Mouse (Mus musculus) small intestine, adult 2 months (tissue): ENCODE results near the gene Galnt9.

Experiments
- CTCF ChIP-seq: fragments of 200-500 bp; IDR thresholded peaks from 2 replicates; pipeline ENCODE4 v1.5.1; 2012; ENCODE audit warnings: low read depth, mild to moderate bottlenecking, control low read depth, inconsistent platforms, low read length, moderate library complexity, mixed read lengths; ENCODE audit not compliant: insufficient replicate concordance, insufficient read length; ENCODE audit errors: extremely low read depth
- POLR2A ChIP-seq: fragments of 200-500 bp; IDR thresholded peaks from 2 replicates; pipeline ENCODE4 v1.6.1; 2012; ENCODE audit warnings: low read depth, mild to moderate bottlenecking, control low read depth, inconsistent platforms, low read length, moderate library complexity

DNA sequence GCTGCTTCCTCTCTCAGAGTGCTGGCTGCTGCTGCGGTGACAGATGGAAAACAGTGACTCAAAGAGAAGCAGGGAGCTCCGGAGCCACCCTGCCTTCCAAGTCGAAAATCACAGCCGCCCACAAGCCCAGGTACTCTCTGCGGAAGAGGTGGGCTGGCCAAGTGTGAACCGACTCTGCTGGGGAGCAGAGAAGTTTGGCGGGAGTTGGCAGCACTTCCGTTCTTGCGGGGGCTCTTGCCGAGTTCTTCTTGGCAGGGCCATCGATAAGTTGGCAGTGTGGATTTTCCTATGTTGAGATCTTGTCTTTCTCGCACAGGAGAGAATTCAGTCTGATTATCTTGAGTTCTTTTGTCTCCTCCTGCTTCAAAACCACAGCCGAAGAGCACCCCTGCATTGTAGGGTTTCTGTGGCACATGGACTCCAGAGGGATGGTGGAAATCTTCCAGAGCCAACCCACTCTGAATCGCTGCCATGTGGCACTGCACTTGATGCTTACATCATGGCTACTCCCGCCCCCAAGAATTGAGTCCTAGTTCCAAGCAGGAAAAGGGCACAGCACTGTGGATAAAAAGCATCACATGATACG is 18.7 kb downstream of the Galnt9 start:
- TF ChIP-seq CTCF (no peak), POLR2A (no peak)
